In the genomic region with DNA sequence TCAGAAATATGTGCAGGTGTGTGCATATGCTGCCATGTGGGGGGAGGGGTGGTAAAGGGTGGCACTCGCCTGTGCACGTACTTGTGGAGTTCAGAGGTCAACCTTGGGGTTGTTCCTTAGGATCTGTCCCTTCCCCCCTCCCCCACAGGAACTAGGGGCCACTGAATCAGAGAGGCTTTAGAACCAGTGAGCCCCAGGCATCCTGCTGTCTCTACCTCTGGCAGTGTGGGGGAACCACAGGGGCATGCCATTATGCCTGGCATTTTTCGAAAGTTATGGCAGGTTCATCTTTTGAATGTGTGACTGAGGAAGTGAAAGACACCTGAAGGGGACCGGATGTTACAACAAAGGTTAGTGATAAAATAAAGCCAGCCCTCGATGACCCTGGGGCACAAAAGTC, we compare ENCODE assay signal across 21 mouse cellular contexts. TPM values are rescaled to one million over a fixed set of nuclear protein-coding genes. Genes with fewer than 3 reads are reported as not detected.
A peak's percentile ranks its signal among the peaks of the same experiment; 100 is the strongest.
DNase-seq lines count a peak whose midpoint lies in the region; ATAC-seq and TF ChIP-seq lines count a peak whose summit lies in the region.
"Had no signal": no experiment of that assay in that cellular context is flagged by ENCODE, and none has a peak within 500 bp of the region (broad histone marks: within the 10 kb centered on the region; RNA-seq: fewer than 3 reads in every experiment).

No protein-coding gene starts in this region.

- H3K79me2 ChIP-seq in heart, adult 2 months (replicated peaks; ENCODE audit: control insufficient read depth, insufficient read depth, low read length) = no peaks in the 10 kb centered on the region

- peaks cover 9% of the 10 kb centered on the region; the same call in 1 of the 2 replicates for H3K36me3 ChIP-seq in heart, embryonic 10.5 days
- no peaks in the 10 kb centered on the region for H3K36me3 ChIP-seq in heart, adult 2 months (ENCODE audit: control insufficient read depth, insufficient read depth, low read length)
- H3K36me3 ChIP-seq in midbrain, embryonic 11.5 days (ENCODE audit: control insufficient read depth, insufficient read depth, low read length) = no peaks in the 10 kb centered on the region; the same call in 1 of the 2 replicates
- no peaks in the 10 kb centered on the region for H3K36me3 ChIP-seq in forebrain, postnatal 0 days (ENCODE audit: insufficient read depth)
- H3K36me3 ChIP-seq: hindbrain, embryonic 15.5 days had no signal

- H3K27ac ChIP-seq in heart, embryonic 10.5 days = no peak overlapping the region
- no peak overlapping the region for H3K27ac ChIP-seq in heart, adult 2 months
- no peak overlapping the region for H3K27ac ChIP-seq in midbrain, embryonic 11.5 days (ENCODE audit: low read depth, low read length)
- H3K27ac ChIP-seq in forebrain, postnatal 0 days (ENCODE audit: low read depth, low read length) = no peak overlapping the region
- H3K27ac ChIP-seq: heart, embryonic 15.5 days; hindbrain, embryonic 15.5 days had no signal

- H3K9me3 ChIP-seq in heart, embryonic 10.5 days = no peaks in the 10 kb centered on the region
- H3K9me3 ChIP-seq in midbrain, embryonic 11.5 days (ENCODE audit: control insufficient read depth, low read length) = no peaks in the 10 kb centered on the region
- H3K9me3 ChIP-seq in forebrain, postnatal 0 days (ENCODE audit: low read length) = no peaks in the 10 kb centered on the region
- H3K9me3 ChIP-seq: embryonic facial prominence, embryonic 15.5 days; forebrain, embryonic 10.5 days; heart, embryonic 15.5 days; hindbrain, embryonic 15.5 days had no signal

- intact Hi-C loops in heart, adult 2 months (cut with DNase I) = no loop called here

- peak; percentile 42 for DNase-seq in heart, embryonic 10.5 days (ENCODE audit: low spot score)
- no peak for DNase-seq in heart, adult 2 months
- DNase-seq in testis, postnatal 10 days (ENCODE audit: low spot score) = peak; percentile 44
- no peak for DNase-seq in testis, postnatal 14 days (ENCODE audit: low spot score)
- DNase-seq in ES-CJ7 (ENCODE audit: low read depth, low spot score) = peak; percentile 48
- DNase-seq in midbrain, embryonic 11.5 days (ENCODE audit: low spot score, missing footprints) = no peak
- no peak for DNase-seq in forebrain, postnatal 0 days
- DNase-seq: adrenal gland, postnatal 14 days; cerebellum, adult 18-20 months; cerebellum, adult 9-11 months; embryo, embryonic 11 days; gastrocnemius, postnatal 14 days; kidney, adult 2 months had no signal

- no peak overlapping the region for H3K4me2 ChIP-seq in midbrain, embryonic 11.5 days
- H3K4me2 ChIP-seq in forebrain, postnatal 0 days (ENCODE audit: low read depth) = no peak overlapping the region

- no peak overlapping the region for H3K4me3 ChIP-seq in heart, embryonic 10.5 days
- H3K4me3 ChIP-seq in heart, adult 2 months = no peak overlapping the region
- H3K4me3 ChIP-seq in midbrain, embryonic 11.5 days (ENCODE audit: low read depth, low read length) = no peak overlapping the region
- no peak overlapping the region for H3K4me3 ChIP-seq in forebrain, postnatal 0 days (ENCODE audit: low read depth, low read length)
- H3K4me3 ChIP-seq: embryonic facial prominence, embryonic 15.5 days; erythroblast, embryonic 14.5 days; forebrain, embryonic 10.5 days; heart, embryonic 15.5 days had no signal

- WGBS in heart, embryonic 10.5 days = 83% methylated on average over 5 of the region's 5 CpGs
- WGBS in heart, adult 2 months = 87% methylated on average over 5 of the region's 5 CpGs
- 75% methylated on average over 5 of the region's 5 CpGs for WGBS in midbrain, embryonic 11.5 days
- 86% methylated on average over 5 of the region's 5 CpGs for WGBS in forebrain, postnatal 0 days

- no peaks in the 10 kb centered on the region for H3K27me3 ChIP-seq in heart, embryonic 10.5 days (ENCODE audit: insufficient read depth, poor library complexity, severe bottlenecking)
- H3K27me3 ChIP-seq in heart, adult 2 months (ENCODE audit: control insufficient read depth, insufficient read depth, low read length) = no peaks in the 10 kb centered on the region
- H3K27me3 ChIP-seq in midbrain, embryonic 11.5 days (ENCODE audit: control insufficient read depth, insufficient read depth, low read length) = no peaks in the 10 kb centered on the region
- no peaks in the 10 kb centered on the region for H3K27me3 ChIP-seq in forebrain, postnatal 0 days (ENCODE audit: insufficient read depth, low read length)
- H3K27me3 ChIP-seq: embryonic facial prominence, embryonic 15.5 days; heart, embryonic 15.5 days; hindbrain, embryonic 15.5 days had no signal

- H3K9ac ChIP-seq in heart, adult 2 months (ENCODE audit: low read depth, low read length) = no peak overlapping the region
- H3K9ac ChIP-seq in midbrain, embryonic 11.5 days (ENCODE audit: low read length) = no peak overlapping the region
- H3K9ac ChIP-seq in forebrain, postnatal 0 days = no peak overlapping the region
- H3K9ac ChIP-seq: embryonic facial prominence, embryonic 15.5 days; heart, embryonic 15.5 days; hindbrain, embryonic 15.5 days had no signal

- no peak for ATAC-seq in midbrain, embryonic 11.5 days (ENCODE audit: low FRiP score)
- no peak for ATAC-seq in forebrain, postnatal 0 days
- ATAC-seq: activated CD4-positive, CD25-positive, alpha-beta regulatory T cell, adult 4 months; forebrain, embryonic 14.5 days; intestine, embryonic 16.5 days had no signal

- TF ChIP-seq CTCF in heart, adult 2 months (IDR thresholded peaks at IDR 0.05) = no peak
- TF ChIP-seq CTCF in forebrain, postnatal 0 days (IDR thresholded peaks at IDR 0.05; ENCODE audit: low read depth) = no peak

- TF ChIP-seq EP300 in heart, adult 2 months (IDR thresholded peaks at IDR 0.05; ENCODE audit: insufficient read depth, low read depth, low read length) = no peak

- H3K4me1 ChIP-seq in heart, embryonic 10.5 days = peaks cover 17% of the 10 kb centered on the region
- H3K4me1 ChIP-seq in heart, adult 2 months (ENCODE audit: control insufficient read depth, insufficient read depth, low read length) = peaks cover 10% of the 10 kb centered on the region
- H3K4me1 ChIP-seq in midbrain, embryonic 11.5 days (ENCODE audit: control insufficient read depth, insufficient read depth, low read length) = peaks cover 11% of the 10 kb centered on the region; the same call in 1 of the 2 replicates
- H3K4me1 ChIP-seq in forebrain, postnatal 0 days (ENCODE audit: insufficient read depth) = peaks cover 10% of the 10 kb centered on the region

- no peak for TF ChIP-seq POLR2A in heart, adult 2 months (IDR thresholded peaks at IDR 0.05; ENCODE audit: insufficient read depth, low read depth, low read length)

RNA-seq across cellular contexts. Expression of a gene that starts 2.2 kb away (rescaled TPM):
- polyA plus RNA-seq in heart, embryonic 10.5 days (2016; fragmentation: Nextera tagmentation; extraction: Ambion mirVana) = 1.7 and 1.9 TPM in 2 replicates
- 1 to 10 TPM; 1.1 TPM for total RNA-seq in heart, adult 2 months (2021)
- polyA plus RNA-seq in heart, adult 2 months (2012; rRNA removed) = 0.61 TPM in 2 replicates
- polyA plus RNA-seq in midbrain, embryonic 11.5 days (2014; fragmentation: Nextera tagmentation; extraction: Ambion mirVana) = 0.82 and 0.91 TPM in 2 replicates
- total RNA-seq in forebrain, postnatal 0 days (2014; rRNA removed) = 1.2 and 1.4 TPM in 2 replicates
- 0.78 and 1.9 TPM in 2 replicates for polyA plus RNA-seq in forebrain, postnatal 0 days (2015; fragmentation: Nextera tagmentation; extraction: Ambion mirVana)
- polyA plus RNA-seq: activated CD4-positive, CD25-positive, alpha-beta regulatory T cell, adult 4 months; erythroblast, embryonic 14.5 days had no signal

RNA-seq across cellular contexts. Expression of a gene that starts 59.4 kb away (rescaled TPM):
- 26.6 and 28.4 TPM in 2 replicates for polyA plus RNA-seq in heart, embryonic 10.5 days (2016; fragmentation: Nextera tagmentation; extraction: Ambion mirVana)
- 100 to 1,000 TPM; 123 to 160 TPM for total RNA-seq in heart, adult 2 months (2021)
- polyA plus RNA-seq in heart, adult 2 months (2012; rRNA removed) = 65.5 and 79.6 TPM in 2 replicates
- 14.2 TPM in 2 replicates for polyA plus RNA-seq in midbrain, embryonic 11.5 days (2014; fragmentation: Nextera tagmentation; extraction: Ambion mirVana)
- total RNA-seq in forebrain, postnatal 0 days (2014; rRNA removed) = 11.2 and 16.9 TPM in 2 replicates
- polyA plus RNA-seq in forebrain, postnatal 0 days (2015; fragmentation: Nextera tagmentation; extraction: Ambion mirVana) = 9.2 and 12.1 TPM in 2 replicates
- polyA plus RNA-seq: activated CD4-positive, CD25-positive, alpha-beta regulatory T cell, adult 4 months had no signal

Comparison
In these comparisons a context has a peak if more than half of its experiments do, and no peak if none do; other contexts are left out.
1. DNase-seq: peak in heart, embryonic 10.5 days (single experiment), testis, postnatal 10 days (single experiment) and ES-CJ7 (single experiment); none in heart, adult 2 months (0 of 2), testis, postnatal 14 days (single experiment), midbrain, embryonic 11.5 days (single experiment) and forebrain, postnatal 0 days (single experiment).